Mouse (Mus musculus) spleen, embryonic (tissue): ENCODE measurements around the gene Gm20671.
"Not testable (repeated sequence)": the region's sequence is repeated elsewhere in the genome, so short reads cannot be mapped to it uniquely, and the experiment has no call there.

Experiments
- CTCF ChIA-PET: fragments of 350-600 bp; sonication (Branson Sonifier 250); formaldehyde crosslinking; loops from one replicate; lab custom pipeline; 2022; lab: Charles Lee

Gene Gm20671

GRCm38 (mm10) chr5:32827009-32827408 lies at the start of gene Gm20671:
Gene Gm20671, minus strand, starts transcription at chr5:32827109.
- CTCF ChIA-PET: no interaction called here

DNA sequence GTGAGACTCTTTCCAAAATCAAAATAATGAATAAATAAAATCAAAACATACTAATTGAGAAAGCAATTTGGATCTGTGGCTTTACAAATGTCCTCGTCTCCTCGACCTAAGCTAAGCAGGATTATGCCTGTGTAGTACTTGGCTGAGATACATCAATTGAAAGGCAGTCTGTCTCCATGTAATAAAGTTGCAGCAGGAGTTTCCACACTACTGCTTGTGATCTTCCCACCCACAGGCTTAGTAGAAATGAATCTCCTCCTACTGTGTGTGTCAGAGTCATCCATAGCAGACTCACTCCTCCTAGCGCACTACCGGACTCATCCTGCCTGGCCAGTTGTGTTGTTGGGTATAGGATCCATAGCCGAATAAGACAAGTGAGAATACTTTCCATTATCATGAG lies 45.4 kb upstream of the Gm20671 start:
- CTCF ChIA-PET: interaction anchor here (0.7 kb wide), 1 partner anchor 179 kb away, joined by 4 read pairs; no protein-coding TSS in a partner anchor

- CTCF ChIA-PET: no interaction called here
These were observed 42.6 kb upstream of the Gm20671 start for GRCm38 (mm10) chr5:32869389-32870024.

DNA sequence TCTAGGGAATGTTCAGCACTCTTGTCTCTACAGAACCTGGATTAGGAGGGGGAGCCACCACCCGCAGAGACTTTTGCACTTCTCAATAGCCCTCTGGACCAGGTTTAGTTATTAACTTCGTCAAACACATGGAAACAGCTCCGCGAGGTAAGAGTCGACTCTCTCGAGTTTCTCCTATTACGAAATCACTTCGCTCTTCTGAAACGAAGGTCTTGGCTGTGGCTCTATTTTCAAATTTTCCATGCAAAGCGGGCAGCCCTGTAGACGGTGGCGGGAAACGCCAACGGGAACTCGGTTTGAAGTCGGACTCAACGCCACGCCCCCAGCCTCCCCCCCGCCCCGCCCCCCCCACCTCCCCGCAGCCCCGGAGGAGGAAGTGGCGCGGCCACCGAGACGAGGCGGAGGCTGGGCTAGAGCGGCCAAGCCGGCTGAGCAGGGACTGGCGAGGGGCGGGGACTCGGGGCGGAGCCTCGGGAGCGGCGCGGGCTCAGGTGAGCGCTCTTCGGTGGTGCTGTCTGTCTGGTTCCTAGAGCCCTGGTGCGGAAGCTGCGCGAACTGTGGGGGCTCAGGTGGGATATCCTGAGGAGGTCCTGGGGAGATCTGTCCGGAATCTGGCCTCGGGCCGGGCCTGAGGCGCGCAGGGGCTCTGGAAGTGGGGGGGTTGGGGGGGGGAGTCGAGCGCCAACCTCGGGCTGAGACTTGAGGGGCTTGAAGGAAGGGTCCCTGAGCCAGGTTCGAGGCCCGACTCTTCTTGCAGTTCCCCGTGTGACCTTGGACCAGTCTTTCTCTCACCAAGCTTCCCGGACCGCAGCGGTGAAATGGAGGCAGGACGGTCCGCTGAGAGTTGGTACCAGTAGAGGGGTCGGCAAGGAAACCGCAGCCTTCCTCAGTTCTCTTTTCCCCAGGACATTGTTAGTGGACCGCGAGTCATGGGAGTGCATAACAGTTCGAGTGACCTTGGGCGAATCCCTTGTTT lies 36.6 kb upstream of the Gm20671 start, which contains the start of gene Depdc5:
Gene Depdc5, plus strand, starts transcription at position 449 of the 976 bp plus-strand sequence.
- CTCF ChIA-PET: no interaction called here

DNA sequence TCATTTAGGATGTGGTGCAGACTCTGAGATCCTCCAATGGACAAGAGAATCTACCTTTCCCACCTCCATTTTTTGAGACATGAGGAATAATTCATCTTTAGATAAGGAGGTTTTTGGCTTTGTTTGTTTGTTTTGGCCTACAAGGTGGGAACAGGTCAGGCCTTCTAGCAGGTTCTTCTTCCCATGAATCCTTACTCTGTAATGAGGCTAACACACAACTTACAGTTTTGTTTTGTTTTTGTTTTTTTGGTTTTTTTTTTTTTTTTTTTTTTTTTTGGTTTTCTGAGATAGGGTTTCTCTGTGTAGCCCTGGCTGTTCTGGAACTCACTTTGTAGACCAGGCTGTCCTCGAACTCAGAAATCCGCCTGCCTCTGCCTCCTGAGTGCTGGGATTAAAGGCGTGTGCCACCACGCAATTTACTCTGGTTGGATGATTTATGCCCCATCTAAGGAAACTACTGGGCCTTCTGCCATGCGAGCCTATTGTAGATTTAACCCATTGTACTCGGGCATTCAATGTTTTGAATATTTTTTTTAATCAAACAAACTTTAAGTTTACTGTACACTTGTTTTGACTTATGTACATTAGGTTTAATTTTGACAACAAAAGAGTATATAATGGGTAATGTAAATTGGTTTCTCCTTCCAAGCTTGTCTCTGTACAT lies 35.7 kb upstream of the Gm20671 start:
- CTCF ChIA-PET: no interaction called here

GRCm38 (mm10) chr5:32861082-32861481 lies 34.2 kb upstream of the Gm20671 start:
- CTCF ChIA-PET: no interaction called here

DNA sequence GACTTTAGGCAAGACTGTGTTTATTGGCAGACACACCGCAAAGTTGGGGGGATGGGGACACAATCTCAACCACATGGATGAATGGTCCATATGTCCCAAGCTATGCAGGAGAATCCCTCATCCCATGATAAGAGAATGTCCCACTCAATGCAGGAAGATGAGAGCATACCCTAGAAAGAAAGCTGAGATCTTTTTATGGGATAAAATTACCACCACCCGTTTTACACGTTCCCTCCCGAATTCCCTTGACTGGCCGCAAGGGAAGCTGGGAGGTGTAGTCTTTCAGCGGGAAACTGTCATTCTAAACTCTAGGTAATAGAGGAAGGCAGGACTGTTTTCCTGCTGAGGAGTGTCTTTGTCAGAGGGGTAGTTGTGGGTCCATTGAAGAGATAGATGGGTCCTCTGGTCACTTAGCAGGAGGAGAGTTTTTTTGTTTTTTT lies 30.9 kb upstream of the Gm20671 start:
- CTCF ChIA-PET: interaction anchor here (0.6 to 0.7 kb wide), 2 partner anchors 30 to 1431 kb away, joined by 4 to 6 read pairs; no protein-coding TSS in a partner anchor

GRCm38 (mm10) chr5:32855274-32855673 lies 28.4 kb upstream of the Gm20671 start:
- CTCF ChIA-PET: interaction anchor here (0.6 kb wide), 1 partner anchor 21 kb away, joined by 4 read pairs; no protein-coding TSS in a partner anchor

GRCm38 (mm10) chr5:32854818-32855217 lies 27.9 kb upstream of the Gm20671 start:
- CTCF ChIA-PET: interaction anchor here (0.6 kb wide), 1 partner anchor 22 kb away, joined by 4 read pairs; no protein-coding TSS in a partner anchor

- CTCF ChIA-PET: interaction anchor here (0.5 kb wide), 1 partner anchor 74 kb away, joined by 3 read pairs; no protein-coding TSS in a partner anchor
These were observed 27.0 kb upstream of the Gm20671 start, which contains the start of gene Prr14l for GRCm38 (mm10) chr5:32853731-32854507. Gene Prr14l, minus strand, starts transcription at chr5:32854256.

GRCm38 (mm10) chr5:32852026-32852425 lies 25.1 kb upstream of the Gm20671 start:
- CTCF ChIA-PET: interaction anchor here (0.6 to 0.8 kb wide), 3 partner anchors 13 to 106 kb away, joined by 3 to 16 read pairs (median 4); no protein-coding TSS in a partner anchor

DNA sequence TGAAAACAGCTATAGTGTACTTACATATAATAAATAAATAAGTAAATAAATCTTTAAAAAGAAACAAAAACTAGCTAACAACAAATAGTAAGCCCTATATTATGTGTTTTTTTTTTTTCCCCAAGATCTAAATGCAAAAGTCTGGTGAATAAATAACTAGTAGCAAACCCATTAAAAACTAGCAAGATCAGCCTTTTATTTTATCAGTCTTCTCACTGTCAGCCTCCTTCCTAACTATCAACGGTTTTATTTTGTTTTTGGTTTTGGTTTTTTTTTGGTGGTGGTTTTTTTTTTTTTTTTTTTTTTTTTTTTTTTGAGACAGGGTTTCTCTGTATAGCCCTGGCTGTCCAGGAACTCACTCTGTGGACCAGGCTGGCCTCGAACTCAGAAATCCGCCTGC lies 22.7 kb upstream of the Gm20671 start:
- CTCF ChIA-PET: not testable (repeated sequence)

DNA sequence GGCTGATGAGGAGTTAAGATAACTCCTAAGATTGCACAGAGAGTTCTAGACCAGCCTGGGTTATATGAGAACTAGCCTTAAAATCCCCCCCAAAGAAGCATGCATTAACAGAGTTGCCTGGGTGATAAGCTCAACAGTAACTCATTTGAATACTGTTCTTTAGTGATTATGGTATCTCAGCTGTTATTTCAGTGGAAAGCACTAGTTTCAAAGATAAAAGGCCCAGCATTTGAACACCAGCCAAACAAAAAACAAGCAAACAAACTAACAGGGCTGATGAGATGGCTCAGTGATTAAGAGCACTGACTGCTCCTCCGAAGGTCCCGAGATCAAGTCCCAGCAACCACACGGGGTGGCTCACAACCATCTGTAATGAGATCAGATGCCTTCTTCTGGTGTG lies 22.3 kb upstream of the Gm20671 start:
- CTCF ChIA-PET: no interaction called here

GRCm38 (mm10) chr5:32840029-32840428 lies 13.1 kb upstream of the Gm20671 start:
- CTCF ChIA-PET: no interaction called here

GRCm38 (mm10) chr5:32836976-32837375 lies 10.1 kb upstream of the Gm20671 start:
- CTCF ChIA-PET: no interaction called here

GRCm38 (mm10) chr5:32834497-32834896 lies 7.6 kb upstream of the Gm20671 start:
- CTCF ChIA-PET: interaction anchor here (1.1 kb wide), 1 partner anchor 48 kb away, joined by 3 read pairs; no protein-coding TSS in a partner anchor

GRCm38 (mm10) chr5:32830054-32830453 lies 3.1 kb upstream of the Gm20671 start:
- CTCF ChIA-PET: no interaction called here

DNA sequence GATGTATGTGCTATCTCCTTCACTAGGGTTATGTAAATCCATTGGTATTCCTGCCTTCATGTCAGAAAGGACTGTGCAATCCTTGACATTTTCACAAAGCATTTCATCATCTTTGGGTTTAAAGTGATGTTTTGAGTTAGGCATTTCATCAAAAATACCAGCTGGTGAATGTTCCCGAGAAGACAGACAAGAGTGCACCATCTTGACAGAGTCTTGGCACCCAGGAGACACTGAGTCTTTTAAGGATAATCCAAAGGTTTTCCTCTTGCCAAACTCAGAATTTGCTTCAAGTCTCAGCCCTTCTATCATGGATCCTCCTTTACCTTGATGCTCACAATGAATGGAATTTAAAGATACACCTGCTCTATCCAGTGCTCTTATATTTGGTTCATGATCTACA lies 1.9 kb upstream of the Gm20671 start:
- CTCF ChIA-PET: not testable (repeated sequence)

GRCm38 (mm10) chr5:32820471-32820870 lies 6.4 kb downstream of the Gm20671 start:
- CTCF ChIA-PET: no interaction called here

- CTCF ChIA-PET: no interaction called here
These were observed 11.5 kb downstream of the Gm20671 start for GRCm38 (mm10) chr5:32815396-32815795.
